Mouse (Mus musculus): Measurements from ENCODE around the gene Grk6. TPM values are rescaled to one million over a fixed set of nuclear protein-coding genes. Genes with fewer than 3 reads are reported as not detected.

Grk6 gene
- polyA plus RNA-seq, 1 experiment from 2014 or later = 52.3 TPM

- WGBS = 37% methylated on average over 14 of the region's 14 CpGs
- no peaks in the 10 kb centered on the region for H3K27me3 ChIP-seq (ENCODE audit: control insufficient read depth, insufficient read depth, low read length)
- H3K4me2 ChIP-seq = peak overlapping the region; percentile 83
- H3K9me3 ChIP-seq (ENCODE audit: control insufficient read depth, low read length) = no peaks in the 10 kb centered on the region
- DNase-seq (ENCODE audit: low spot score, missing footprints) (peak; percentile 89), ATAC-seq (ENCODE audit: low FRiP score) (no peak)
- peaks cover 19% of the 10 kb centered on the region for H3K36me3 ChIP-seq (ENCODE audit: control insufficient read depth, insufficient read depth, low read length)
- peak overlapping the region; percentile 74 for H3K4me3 ChIP-seq (ENCODE audit: low read depth, low read length)
- peak overlapping the region; percentile 98 for H3K27ac ChIP-seq (ENCODE audit: low read depth, low read length)
- H3K4me1 ChIP-seq (ENCODE audit: control insufficient read depth, insufficient read depth, low read length) = peaks cover 40% of the 10 kb centered on the region
- H3K9ac ChIP-seq (ENCODE audit: low read length) = peak overlapping the region; percentile 99
Measured at GRCm38 (mm10) chr13:55486029-55486794, 41.3 kb downstream of the Grk6 start.

- peak; percentile 60 for ATAC-seq (ENCODE audit: low FRiP score)
- peak overlapping the region; percentile 98 for H3K27ac ChIP-seq (ENCODE audit: low read depth, low read length)
- no peaks in the 10 kb centered on the region for H3K9me3 ChIP-seq (ENCODE audit: control insufficient read depth, low read length)
Measured at GRCm38 (mm10) chr13:55486916-55487577, 42.2 kb downstream of the Grk6 start.

GRCm38 (mm10) chr13:55487578-55488498, 43.0 kb downstream of the Grk6 start, which contains the start of gene Dbn1:
Gene Dbn1, minus strand, starts transcription at chr13:55488111.
- WGBS = under 1% methylated on average over 68 of the region's 83 CpGs
- H3K4me2 ChIP-seq = peak within 1 kb of the TSS; percentile 83
- DNase-seq (ENCODE audit: low spot score, missing footprints) (peak; percentile 98), ATAC-seq (ENCODE audit: low FRiP score) (peak; percentile 85)
- H3K27ac ChIP-seq (ENCODE audit: low read depth, low read length) = peak within 1 kb of the TSS; percentile 98
- peaks cover 40% of the 10 kb centered on the region for H3K4me1 ChIP-seq (ENCODE audit: control insufficient read depth, insufficient read depth, low read length)
- H3K36me3 ChIP-seq (ENCODE audit: control insufficient read depth, insufficient read depth, low read length) = peaks cover 3% of the 10 kb centered on the region; the same call in 1 of the 2 replicates
- H3K27me3 ChIP-seq (ENCODE audit: control insufficient read depth, insufficient read depth, low read length) = no peaks in the 10 kb centered on the region
- H3K9me3 ChIP-seq (ENCODE audit: control insufficient read depth, low read length) = no peaks in the 10 kb centered on the region
- H3K4me3 ChIP-seq (ENCODE audit: low read depth, low read length) = peak within 1 kb of the TSS; percentile 74
- peak within 1 kb of the TSS; percentile 99 for H3K9ac ChIP-seq (ENCODE audit: low read length)

More at GRCm38 (mm10) chr13:55486916-55487577, 42.2 kb downstream of the Grk6 start:
- WGBS = 1% methylated on average over 29 of the region's 29 CpGs
- Histone ChIP-seq H3K27me3 (ENCODE audit: control insufficient read depth, insufficient read depth, low read length) (no peaks in the 10 kb centered on the region), H3K9ac (ENCODE audit: low read length) (peak overlapping the region; percentile 99), H3K4me2 (peak overlapping the region; percentile 83), H3K36me3 (ENCODE audit: control insufficient read depth, insufficient read depth, low read length) (peaks cover 10% of the 10 kb centered on the region), H3K4me1 (ENCODE audit: control insufficient read depth, insufficient read depth, low read length) (peaks cover 40% of the 10 kb centered on the region), H3K4me3 (ENCODE audit: low read depth, low read length) (peak overlapping the region; percentile 74)
- DNase-seq (ENCODE audit: low spot score, missing footprints) = peak; percentile 96

- no peak; the same call in 1 of the 2 replicates for ATAC-seq (ENCODE audit: low FRiP score)
- no peaks in the 10 kb centered on the region for H3K9me3 ChIP-seq (ENCODE audit: control insufficient read depth, low read length)
- H3K9ac ChIP-seq (ENCODE audit: low read length) = no peak overlapping the region
- peaks cover 19% of the 10 kb centered on the region for H3K4me1 ChIP-seq (ENCODE audit: control insufficient read depth, insufficient read depth, low read length)
- H3K4me2 ChIP-seq = no peak overlapping the region
- WGBS = 25% methylated on average over 2 of the region's 2 CpGs
- H3K4me3 ChIP-seq (ENCODE audit: low read depth, low read length) = no peak overlapping the region
- H3K27ac ChIP-seq (ENCODE audit: low read depth, low read length) = no peak overlapping the region
- DNase-seq (ENCODE audit: low spot score, missing footprints) = peak; percentile 85
- no peaks in the 10 kb centered on the region for H3K27me3 ChIP-seq (ENCODE audit: control insufficient read depth, insufficient read depth, low read length)
- H3K36me3 ChIP-seq (ENCODE audit: control insufficient read depth, insufficient read depth, low read length) = peaks cover 9% of the 10 kb centered on the region
Measured at GRCm38 (mm10) chr13:55494257-55494656, 49.4 kb downstream of the Grk6 start.

- no peak overlapping the region for H3K4me2 ChIP-seq
- no peak overlapping the region for H3K4me3 ChIP-seq (ENCODE audit: low read depth, low read length)
- H3K27me3 ChIP-seq (ENCODE audit: control insufficient read depth, insufficient read depth, low read length) = no peaks in the 10 kb centered on the region
- no peak overlapping the region for H3K27ac ChIP-seq (ENCODE audit: low read depth, low read length)
- H3K36me3 ChIP-seq (ENCODE audit: control insufficient read depth, insufficient read depth, low read length) = peaks cover 9% of the 10 kb centered on the region
- H3K9ac ChIP-seq (ENCODE audit: low read length) = peak overlapping the region; percentile 35; the same call in 1 of the 2 replicates
- WGBS = 20% methylated on average over 18 of the region's 18 CpGs
- no peaks in the 10 kb centered on the region for H3K9me3 ChIP-seq (ENCODE audit: control insufficient read depth, low read length)
- DNase-seq (ENCODE audit: low spot score, missing footprints) = peak; percentile 81
- peaks cover 19% of the 10 kb centered on the region for H3K4me1 ChIP-seq (ENCODE audit: control insufficient read depth, insufficient read depth, low read length)
- ATAC-seq (ENCODE audit: low FRiP score) = 0 out of 2 replicates have a peak, but pooled peaks have one; percentile 16
Measured at GRCm38 (mm10) chr13:55494883-55495621, 50.2 kb downstream of the Grk6 start.

- H3K4me2 ChIP-seq = no peak overlapping the region
- H3K9me3 ChIP-seq (ENCODE audit: control insufficient read depth, low read length) = no peaks in the 10 kb centered on the region
- no peak for DNase-seq (ENCODE audit: low spot score, missing footprints)
- no peak overlapping the region for H3K4me3 ChIP-seq (ENCODE audit: low read depth, low read length)
- no peak for ATAC-seq (ENCODE audit: low FRiP score)
- H3K9ac ChIP-seq (ENCODE audit: low read length) = 0 out of 2 replicates have a peak overlapping the region, but pooled peaks have one; percentile 10
- peaks cover 9% of the 10 kb centered on the region for H3K36me3 ChIP-seq (ENCODE audit: control insufficient read depth, insufficient read depth, low read length)
- H3K27ac ChIP-seq (ENCODE audit: low read depth, low read length) = no peak overlapping the region
- H3K27me3 ChIP-seq (ENCODE audit: control insufficient read depth, insufficient read depth, low read length) = no peaks in the 10 kb centered on the region
- peaks cover 19% of the 10 kb centered on the region for H3K4me1 ChIP-seq (ENCODE audit: control insufficient read depth, insufficient read depth, low read length)
- WGBS = 17% methylated on average over 4 of the region's 4 CpGs
Measured at GRCm38 (mm10) chr13:55495702-55496101, 50.8 kb downstream of the Grk6 start.

GRCm38 (mm10) chr13:55496661-55497060, 51.8 kb downstream of the Grk6 start:
- WGBS = 88% methylated on average over 6 of the region's 6 CpGs
- H3K4me1 ChIP-seq (ENCODE audit: control insufficient read depth, insufficient read depth, low read length) = peaks cover 19% of the 10 kb centered on the region
- no peak overlapping the region for H3K4me2 ChIP-seq
- no peaks in the 10 kb centered on the region for H3K9me3 ChIP-seq (ENCODE audit: control insufficient read depth, low read length)
- ATAC-seq (ENCODE audit: low FRiP score) = no peak
- H3K36me3 ChIP-seq (ENCODE audit: control insufficient read depth, insufficient read depth, low read length) = peaks cover 9% of the 10 kb centered on the region
- no peak overlapping the region for H3K9ac ChIP-seq (ENCODE audit: low read length)
- H3K27me3 ChIP-seq (ENCODE audit: control insufficient read depth, insufficient read depth, low read length) = no peaks in the 10 kb centered on the region
- H3K27ac ChIP-seq (ENCODE audit: low read depth, low read length) = no peak overlapping the region
- no peak overlapping the region for H3K4me3 ChIP-seq (ENCODE audit: low read depth, low read length)
- no peak for DNase-seq (ENCODE audit: low spot score, missing footprints)

- Histone ChIP-seq H3K27me3 (ENCODE audit: control insufficient read depth, insufficient read depth, low read length) (no peaks in the 10 kb centered on the region), H3K4me2 (no peak overlapping the region), H3K27ac (ENCODE audit: low read depth, low read length) (no peak overlapping the region), H3K4me3 (ENCODE audit: low read depth, low read length) (no peak overlapping the region), H3K4me1 (ENCODE audit: control insufficient read depth, insufficient read depth, low read length) (peaks cover 19% of the 10 kb centered on the region), H3K36me3 (ENCODE audit: control insufficient read depth, insufficient read depth, low read length) (peaks cover 11% of the 10 kb centered on the region), H3K9ac (ENCODE audit: low read length) (no peak overlapping the region), H3K9me3 (ENCODE audit: control insufficient read depth, low read length) (no peaks in the 10 kb centered on the region)
- no peak for ATAC-seq (ENCODE audit: low FRiP score)
- 55% methylated on average over 11 of the region's 11 CpGs for WGBS
- no peak for DNase-seq (ENCODE audit: low spot score, missing footprints)
Measured at GRCm38 (mm10) chr13:55498906-55499305, 54.0 kb downstream of the Grk6 start.

Measured in midbrain, embryonic 11.5 days (tissue).